Mouse (Mus musculus) thymus, adult 18-20 months (tissue): ENCODE measurements at regions not wholly inside any gene's neighbourhood (a gene's known extent, or its start where the extent isn't known, plus 50 kb on each side); places are given as distances from the start of the nearest gene placed in this dataset.

Experiments used
- DNase-seq, 2 experiments: peaks; one replicate each; pipeline ENCODE4 v3.0.0; 2022; ENCODE audit warnings: mixed read lengths in 2 of 2

DNA sequence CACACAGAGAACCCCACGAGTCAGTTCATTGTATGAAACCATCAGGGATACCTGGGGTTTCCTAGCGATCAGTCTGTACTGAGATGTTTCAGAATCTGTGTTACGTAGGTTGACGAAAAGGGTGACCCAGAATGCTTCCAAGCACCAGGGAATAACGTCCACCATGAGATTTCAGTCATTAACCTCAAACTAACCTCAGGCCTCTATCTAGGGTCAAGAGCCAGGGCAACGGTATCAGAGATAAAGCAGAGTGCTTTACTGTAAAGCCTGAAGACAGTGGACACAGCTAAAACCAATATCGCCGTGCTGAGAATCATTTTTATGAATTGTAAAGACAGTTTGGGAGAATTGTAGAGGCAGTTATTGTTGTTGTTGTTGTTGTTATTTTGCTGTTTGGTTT is 52.9 kb upstream of the Errfi1 start:
- no peak for DNase-seq

DNA sequence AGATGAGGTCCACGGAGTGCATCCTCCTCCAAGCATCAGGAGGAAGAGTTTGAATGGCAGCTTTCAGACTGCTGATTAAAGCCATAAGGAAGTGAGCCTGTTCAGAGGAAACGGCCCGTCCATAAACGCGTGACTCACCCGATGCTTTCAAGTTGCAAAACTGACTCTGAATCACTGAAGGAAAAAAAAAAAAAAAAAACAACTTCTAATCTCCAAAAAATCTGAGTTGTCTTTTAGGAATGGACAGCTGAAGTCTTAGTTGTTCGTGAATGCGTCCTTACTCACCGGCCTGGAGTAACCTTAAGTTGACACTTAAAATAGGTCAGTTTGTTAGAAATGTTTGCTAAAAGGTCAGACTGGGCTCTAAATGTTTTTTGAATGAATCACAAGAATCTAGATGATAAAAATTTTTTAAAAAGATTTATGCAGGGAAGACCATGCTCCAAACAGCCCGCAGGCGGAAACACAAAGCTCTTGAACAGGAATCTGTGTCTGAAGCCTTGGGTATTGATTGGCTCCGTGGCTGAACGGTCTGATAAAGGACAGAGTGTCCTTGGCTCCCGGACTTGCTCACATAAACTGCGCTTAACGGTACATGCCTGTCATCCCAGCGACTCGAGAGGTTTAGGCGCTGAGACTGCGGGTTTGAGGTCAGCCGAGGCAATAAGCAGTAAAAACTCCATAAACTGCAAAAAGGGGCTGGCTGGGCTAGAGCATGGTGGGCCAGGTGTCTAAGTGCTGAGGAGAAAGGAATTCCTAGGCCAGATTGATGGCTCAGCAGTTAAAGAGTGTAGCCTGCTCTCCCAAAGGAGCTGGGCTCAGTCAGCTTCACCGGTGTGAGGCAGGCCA is 53.9 kb upstream of the Errfi1 start:
- DNase-seq, result no peak

DNA sequence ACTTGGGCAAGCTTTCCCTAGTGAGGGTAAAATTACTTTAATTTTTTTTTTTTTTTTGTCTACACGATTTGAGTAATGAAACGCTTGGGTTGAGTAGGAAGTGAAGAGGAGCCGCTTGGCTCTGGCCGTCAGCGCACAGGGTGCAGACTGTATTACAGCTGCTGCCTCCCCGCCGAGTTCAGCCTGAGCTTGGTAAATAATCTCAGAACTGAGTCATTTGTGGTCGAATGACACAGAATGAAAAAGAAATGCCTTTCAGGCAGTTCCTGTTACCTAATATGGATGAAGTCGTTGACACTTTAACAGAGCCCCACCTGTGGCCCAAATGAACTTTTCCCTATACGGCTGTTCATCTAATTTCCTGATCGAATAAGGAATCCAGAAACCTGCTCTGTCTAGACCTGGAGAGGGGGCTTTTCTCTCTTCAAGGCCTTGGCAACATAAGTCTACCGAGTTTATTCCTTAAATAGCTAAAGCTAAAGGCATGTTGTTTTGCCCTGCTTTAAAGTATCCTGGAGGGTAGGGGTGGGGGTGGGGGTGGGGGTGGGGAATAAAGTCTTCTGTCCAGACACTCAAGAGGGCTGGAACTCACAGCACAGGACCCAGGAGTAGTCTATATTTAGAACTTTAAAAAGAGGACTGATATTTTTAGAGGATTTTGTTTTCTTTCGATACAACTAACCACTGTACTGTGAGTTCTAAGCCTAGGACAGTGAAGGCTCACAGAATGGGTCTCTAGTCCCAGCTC is 54.8 kb upstream of the Errfi1 start:
- DNase-seq, result no peak

DNA sequence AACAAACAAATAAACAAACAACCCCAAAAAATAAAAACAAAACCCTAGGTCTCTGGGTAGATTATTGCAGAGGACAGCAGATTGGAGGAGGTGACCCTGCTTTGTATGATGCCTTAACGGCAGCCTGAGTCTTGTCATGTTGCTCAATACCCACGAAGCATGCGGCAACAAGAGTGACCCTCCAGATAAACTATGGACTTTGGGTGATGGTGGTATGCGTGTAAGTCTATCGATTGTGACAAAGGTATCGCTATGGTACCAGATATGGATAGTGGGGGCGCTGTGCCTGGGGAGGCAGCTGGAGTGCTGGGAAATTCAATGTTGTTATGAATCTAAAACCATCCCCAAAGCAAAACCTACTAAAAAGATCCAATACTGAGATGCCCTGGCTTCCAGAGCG is 55.4 kb upstream of the Errfi1 start:
- no peak for DNase-seq

DNA sequence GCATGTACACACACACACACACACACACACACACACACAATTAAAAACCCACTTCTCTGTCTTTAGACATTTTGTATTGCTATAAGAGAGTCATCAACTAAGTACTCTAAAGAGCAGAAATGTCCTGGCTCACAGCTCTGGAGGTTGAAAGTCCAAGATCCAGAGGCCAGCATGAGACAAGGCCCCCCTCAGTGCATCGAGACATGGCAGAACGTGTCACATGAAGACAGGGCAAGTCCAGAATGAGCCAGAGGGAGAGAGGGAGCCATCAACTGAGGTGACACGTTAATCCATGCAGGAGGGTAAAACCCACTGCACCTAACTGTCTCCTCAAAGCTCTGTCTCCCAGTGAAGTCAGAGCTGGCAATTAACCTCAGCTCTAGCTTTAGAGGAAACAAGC is 56.7 kb upstream of the Errfi1 start:
- DNase-seq, result no peak

DNA sequence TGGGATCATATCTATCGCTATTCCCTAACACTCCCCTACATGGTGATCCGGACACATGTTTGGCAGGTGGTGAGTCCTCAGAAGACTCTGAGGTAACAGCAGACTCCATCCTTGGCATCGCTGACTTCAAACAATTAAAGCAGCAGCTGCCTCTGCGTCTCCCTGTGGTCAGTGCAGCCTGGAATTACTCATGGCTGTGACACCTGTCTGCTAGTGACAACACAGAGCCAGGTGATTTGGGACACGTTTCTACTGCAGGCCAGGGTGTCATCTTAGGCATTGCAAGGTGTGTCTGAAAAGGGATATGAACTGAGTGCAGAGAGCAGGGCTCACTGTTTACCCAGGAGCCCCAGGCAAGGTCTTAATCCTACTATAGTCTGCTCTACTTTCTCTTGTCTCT is 58.8 kb upstream of the Errfi1 start:
- no peak for DNase-seq

DNA sequence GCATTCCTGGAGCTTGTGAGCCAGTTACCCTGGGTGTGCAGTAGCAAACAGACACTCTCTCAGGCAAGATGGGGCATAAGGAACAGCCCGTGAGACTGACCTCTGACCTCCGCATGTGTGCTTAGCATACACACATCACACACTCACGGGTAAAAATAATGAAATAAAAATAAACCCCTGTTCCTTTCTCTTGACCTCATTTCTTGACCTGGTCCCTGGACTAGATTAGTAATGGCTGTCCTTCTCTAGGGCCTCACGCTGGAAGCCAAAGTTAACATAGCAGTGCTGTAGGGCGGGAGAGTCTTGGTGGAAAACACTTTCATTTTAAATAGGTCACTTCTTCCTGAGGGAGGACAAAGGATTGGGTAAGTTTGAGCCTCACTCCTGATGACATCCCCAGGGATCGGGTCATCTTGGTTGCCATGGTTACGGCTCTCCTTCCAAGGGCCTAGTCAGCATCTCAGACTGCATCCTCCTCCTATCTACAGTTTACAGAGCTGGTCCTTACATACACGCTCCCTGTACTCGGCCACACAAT is 59.4 kb upstream of the Errfi1 start:
- DNase-seq, result no peak

DNA sequence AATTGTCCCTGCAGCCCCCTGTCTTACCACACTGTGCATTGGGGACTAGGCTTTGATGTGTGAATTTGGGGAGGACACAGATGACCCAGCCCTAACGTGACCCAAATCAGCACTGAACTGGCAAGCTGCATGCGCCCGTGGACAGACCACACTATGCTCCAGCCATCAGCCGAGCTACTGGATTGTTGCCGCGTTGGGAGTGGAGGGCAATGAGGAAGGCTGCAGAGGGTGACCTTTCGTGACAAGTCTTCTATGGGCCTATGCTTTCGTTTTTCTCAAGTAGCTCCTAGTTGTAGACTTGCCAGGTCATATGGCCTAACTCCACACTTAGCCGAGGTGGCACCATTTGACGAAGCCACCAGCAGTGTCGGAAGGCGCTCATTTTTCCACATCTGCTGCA is 60.6 kb upstream of the Errfi1 start:
- no peak for DNase-seq

DNA sequence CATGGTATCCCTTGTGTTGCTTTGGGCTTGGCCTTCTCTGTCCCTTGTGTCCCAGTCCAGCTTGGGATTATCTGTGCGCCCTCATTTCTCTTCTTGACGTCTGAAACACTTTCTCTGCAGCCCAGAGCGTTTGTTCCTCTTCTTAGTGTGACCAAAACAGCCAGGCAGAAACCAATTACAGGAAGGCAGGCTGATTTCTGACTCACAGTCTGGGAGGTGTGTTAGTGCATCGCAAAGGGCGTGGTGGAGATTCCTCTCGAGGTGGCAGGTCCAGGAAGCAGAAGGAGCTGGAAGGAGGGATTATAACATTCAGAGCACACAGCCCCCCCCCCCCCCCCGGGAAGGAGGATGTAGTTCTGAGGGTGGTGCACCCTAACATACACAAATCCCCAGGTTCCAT is 64.6 kb upstream of the Errfi1 start:
- no peak for DNase-seq

DNA sequence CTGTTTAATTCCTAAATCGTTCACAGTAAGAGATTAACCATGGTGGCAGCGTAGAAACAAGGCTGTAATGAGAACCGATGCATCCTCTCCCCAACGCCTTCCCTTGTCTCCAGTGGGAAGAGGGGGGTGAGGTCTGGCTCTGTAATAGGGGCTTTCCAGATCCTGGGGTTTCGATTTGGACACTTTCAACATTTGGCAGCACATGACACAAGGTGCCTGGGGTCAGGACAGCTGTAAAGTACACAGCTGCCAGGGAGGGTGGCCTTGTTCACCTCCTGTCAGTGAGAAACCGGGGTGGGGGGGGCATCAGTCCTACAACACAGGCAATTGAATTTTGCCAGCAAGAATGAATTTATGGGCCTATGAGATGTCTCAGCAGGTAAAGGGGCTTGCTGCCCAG is 66.6 kb upstream of the Errfi1 start:
- DNase-seq, result no peak

DNA sequence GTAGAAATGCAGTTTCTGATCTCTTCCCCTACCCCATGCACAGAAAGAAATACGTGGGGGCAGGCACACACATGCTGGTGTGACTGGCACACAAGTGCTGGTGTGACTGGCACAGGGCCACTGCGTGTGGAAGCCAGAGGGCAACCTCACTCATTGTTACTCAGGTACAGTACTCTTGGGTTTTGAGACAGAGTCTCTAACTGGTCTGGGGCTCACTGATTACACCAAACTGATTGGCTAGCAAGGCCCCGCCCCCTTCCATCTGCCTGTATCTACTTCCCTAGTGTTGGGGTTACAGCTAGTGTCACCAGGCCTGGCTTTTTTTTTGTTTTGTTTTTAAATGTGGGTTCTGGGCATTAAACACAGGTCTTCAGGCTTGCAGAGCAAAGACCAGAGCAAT is 67.1 kb upstream of the Errfi1 start:
- DNase-seq, result no peak

DNA sequence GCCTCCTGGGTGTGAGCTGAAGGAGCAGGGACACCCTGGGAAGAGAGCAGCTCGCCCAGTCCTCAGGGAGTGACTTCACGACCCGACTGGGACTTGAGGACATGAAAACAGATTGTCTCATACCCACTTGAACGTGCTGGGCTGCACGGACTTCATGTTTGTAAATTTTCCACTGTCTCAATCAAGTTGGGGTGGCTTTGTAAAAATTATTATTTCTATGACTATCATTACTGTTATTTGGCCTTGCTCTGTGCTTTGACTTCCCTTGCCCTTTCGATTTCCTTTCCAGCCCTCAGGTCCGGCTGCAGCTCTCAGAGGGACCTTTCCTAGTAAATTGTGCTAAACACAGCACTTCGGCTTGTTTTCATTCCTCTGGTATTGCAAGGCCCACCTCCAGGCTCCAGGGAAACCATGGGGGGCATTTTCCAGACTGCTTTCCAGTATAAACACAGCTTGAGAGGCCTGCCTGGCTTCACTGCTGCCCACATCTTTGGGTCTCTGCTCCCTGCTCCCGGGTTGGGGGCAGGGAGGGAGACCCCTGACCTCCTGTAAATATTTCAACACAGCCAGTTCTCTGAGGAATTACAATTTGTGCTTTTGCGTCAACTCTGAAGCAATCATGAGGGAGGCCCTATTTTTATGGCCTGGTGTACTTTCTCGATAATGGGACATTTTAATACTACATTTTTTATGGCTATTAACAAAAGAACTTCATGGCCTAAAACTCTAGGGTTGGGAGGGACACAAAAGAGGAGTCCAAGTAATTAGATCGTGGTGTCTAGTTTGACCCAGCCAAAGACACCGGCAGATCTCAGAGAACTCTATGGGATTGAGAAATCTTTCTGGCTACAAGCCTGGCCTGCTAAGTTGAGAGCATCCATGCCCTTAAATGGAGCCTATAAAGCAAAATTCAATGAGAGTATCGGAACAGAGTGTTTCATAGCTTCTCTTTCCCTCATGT is 68.9 kb upstream of the Errfi1 start:
- no peak for DNase-seq

DNA sequence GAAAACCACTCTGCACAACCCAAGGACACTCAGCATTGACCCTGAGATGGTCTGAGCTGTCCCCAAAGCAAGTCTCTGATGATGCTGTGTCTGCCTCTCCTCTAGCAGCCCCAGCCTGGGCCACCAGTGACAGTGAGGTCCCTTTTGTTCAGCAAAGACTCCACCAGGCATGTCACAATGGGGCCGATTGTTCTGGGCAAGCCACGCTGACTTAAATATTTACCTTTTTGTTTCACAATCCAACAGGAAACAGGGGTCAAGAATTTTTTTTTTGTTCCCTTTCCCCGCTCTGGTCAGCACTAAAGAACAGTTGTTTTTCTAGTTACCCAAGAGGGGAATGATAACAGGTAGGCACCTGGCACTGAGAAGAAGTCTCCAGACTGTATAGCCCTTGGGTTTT is 72.4 kb upstream of the Errfi1 start:
- DNase-seq, result no peak

DNA sequence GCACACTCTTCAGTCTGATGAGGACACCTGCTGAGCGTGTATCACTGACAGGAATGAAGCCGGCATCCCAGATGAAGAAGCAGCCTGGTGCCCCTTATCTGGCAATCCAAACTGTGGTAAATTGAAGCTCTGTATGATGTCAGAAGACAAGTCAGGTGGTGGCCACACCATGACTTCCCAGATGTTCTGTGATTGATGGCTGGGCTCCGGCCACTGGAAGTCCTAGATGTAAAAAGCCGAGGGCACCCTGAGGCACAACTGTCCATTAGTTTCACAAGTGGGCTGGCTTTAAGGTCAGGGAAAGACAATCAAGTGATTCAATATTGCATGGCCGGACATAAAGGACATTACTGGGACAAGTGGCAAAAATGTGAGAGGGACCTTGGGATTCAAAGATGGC is 74.4 kb upstream of the Errfi1 start:
- DNase-seq, result no peak

DNA sequence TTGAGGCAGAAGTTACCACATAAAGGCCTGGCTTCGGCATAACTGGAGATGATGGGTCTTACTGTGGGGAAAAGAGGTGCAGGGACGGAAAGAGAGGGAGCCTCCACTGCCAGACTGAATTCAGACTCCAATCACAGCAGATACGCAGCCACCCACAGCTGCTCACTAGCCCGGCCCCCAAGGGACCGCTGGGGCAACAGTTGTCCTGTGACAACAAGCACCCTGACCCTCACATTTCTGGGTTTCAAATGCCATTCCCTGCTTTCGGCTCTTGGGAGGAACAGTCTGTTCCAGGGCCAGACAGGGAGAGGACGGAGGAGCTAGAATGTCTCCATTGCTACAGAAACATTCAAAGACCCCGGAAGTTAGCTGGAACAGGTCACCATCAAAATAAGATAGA is 75.0 kb upstream of the Errfi1 start:
- no peak for DNase-seq

DNA sequence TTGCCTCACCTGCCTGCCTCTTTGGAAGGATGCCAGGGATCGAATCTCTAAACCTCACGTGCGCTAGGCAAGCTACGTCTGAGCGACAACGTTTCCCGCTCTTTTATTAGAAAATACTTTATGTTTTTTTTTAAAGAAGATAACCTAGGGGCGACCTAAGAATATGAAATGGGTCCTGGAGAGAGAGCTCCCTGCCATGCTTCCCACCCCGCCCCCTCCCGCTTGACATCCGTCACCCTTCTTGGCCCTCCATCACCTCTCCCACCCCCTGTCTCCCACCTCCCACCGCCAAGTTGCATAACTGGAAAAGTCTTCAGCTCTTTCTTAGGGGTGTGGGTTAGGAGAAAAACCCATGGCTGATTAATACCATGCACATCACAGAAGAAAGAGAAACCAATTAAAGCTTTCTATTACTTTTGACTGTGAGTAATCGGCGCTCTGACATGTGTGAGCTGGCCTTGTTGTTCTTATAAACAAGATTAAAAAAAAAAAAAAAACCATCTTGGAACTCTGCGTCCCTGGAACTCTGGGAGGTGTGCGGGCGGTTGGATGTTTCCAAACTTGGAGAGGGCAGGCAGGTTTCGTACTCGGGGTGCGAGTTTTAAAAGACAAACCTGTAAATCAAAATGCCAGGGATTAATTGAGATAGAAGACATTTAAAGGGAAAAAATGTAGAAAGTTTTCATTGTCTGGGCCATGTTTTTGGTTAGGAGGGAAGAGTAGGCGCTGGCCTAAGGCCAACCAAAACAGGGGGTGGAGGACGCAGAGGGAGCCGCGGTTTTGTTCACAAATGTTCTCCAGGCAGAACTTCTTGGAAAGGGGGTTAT is 77.8 kb upstream of the Errfi1 start:
- DNase-seq, result no peak

DNA sequence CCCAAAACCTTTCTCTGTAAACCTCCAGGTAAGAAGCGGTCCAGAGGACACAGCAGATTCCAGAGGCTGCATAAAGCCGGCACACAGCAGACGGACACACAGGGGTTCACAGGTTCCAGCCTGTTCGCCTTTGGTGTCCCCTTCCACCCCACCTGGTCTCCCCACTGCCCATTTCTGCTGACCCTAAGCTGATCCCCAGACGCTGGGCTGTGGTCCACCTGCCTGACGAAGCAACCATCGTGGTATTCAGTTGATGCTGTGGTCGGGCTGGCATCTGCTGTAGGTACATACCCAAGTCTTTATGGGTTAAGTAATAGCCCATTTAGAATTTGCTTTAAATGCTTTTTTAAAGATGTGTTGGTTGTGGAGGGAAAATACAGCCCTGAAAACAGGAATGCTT is 78.4 kb upstream of the Errfi1 start:
- DNase-seq, result no peak

DNA sequence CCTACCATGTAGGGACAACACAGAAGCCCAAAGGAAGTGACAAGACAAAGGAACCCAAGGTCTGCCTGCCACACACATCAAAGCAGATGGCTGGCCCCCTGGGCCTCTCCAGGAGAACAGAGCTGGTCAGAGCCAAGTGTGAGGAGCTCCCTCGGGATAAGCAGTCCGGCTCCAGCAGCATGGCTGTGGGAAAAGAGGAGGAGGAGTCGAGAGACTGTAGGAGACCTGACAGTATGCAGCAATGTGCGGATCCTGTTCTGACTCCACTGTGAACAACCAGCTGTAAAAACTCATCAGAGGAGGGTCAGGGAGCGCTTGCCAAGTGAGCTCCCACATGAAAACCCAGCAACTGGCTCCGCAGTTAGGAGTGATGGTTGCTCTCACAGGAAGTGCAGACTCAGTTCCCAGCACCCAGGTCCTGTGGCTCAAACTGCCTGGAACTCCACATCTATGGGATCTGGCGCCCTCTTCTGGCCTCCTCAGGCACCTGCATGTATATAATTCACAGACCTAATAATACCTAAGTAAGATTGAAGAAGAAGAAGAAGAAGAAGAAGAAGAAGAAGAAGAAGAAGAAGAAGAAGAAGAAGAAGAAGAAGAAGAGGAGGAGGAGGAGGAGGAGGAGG is 79.3 kb upstream of the Errfi1 start:
- DNase-seq, result no peak

DNA sequence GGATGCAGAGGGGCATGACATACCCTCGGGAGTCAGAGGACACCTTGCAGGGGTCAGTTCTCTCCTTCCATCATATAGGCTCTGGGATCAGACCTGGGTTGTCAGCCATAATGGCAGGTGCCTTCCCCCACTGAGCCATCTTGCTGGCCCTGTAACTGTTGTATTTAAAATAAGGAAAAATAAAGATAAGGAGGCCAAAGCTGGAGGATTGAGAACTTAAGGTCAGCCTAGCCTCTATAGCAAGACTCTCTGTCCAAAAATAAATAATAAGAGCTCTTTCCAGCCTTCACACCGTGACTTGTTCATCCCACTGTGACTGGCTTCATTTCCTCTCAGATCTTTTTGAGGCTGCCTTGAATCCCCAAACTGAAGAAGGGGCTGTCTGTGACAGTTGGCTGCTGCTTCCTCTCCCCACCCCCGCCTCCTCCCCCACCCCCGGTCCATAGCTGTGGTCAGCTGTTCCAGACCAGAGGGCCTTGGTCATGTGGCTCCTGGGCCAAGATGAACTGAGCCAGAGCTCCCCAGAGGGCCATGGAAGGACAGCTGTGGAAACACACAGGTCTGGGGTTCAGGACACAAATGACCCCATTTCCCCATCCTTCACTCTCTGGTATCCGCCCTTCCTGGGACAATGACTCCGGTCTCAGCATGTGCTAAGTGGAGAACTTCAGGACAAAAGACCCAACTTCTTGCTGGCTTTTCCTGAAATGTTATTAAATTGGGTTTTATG is 81.6 kb upstream of the Errfi1 start:
- no peak for DNase-seq

DNA sequence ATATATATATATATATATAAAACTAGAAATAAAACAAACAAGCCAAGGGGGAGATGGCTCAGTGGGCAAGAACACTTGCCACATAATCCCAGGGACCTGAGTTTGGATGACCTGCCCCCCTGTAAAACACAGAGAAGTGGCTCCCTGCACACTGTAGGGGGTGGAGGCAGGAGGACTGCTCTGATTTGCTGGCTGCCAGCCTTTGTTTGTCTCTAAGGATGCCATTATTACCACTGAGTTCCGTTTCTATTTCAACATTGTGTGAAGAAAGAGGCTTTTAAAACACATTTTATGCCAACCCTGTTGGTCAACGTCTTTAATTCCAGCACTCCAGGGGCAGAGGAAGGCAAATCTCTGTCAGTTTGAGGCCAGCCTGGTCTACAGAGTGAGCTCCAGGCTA is 82.2 kb upstream of the Errfi1 start:
- no peak for DNase-seq

DNA sequence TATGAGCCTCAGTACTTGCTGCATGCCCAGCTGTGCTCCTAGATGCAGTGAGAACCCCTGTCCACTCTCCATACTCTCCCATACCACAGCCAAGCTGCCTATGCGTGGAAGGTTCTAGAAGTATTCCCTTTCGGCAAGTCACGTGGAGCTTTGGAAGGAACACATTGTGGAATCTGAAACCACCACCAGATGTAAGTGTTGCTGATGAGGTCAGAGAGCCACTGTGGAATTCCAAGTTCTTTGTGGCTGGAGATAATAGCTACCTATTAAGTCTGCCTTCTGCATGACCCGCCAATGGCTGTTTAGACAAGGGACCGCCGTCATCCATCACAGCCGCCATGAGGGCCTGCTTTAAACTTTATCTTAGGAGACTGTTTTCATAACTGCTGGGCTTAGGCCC is 84.7 kb upstream of the Errfi1 start:
- no peak for DNase-seq
